Mouse (Mus musculus) CD4-positive, CD25-positive, alpha-beta regulatory T cell, adult 2 months (primary cell): Measurements from ENCODE around the gene Epo.

Experiments used
- DNase-seq: peaks from one replicate; pipeline ENCODE4 v3.0.0-alpha.2; 2012; ENCODE audit warnings: low read depth, low spot score

Epo gene

GRCm38 (mm10) chr5:137540991-137541390 is 7.9 kb upstream of the Epo start:
- no peak for DNase-seq

DNA sequence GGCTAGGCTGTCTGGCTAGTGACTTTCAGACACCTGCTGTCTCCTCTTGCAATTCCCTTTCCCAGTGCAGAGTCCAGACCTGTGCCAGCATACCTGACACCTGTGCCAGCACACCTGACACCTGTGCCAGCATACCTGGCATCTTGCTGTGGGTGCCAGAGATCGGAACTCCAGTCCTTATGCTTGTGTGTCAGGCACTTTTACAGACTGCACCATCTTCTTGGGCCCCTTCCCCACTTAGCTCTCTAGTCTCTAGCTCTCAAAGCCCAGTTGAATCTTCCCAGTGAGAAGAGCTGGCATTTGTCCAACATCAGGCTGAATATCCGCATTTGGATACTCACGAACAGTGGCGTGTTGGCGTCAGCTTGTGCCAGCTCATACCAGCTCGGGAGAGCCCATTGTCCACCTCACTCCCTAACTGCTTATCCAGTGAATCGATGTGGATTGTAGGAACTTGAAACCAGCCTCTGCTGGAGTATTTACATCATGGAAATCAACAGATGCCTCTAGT is 6.3 kb upstream of the Epo start:
- no peak for DNase-seq

DNA sequence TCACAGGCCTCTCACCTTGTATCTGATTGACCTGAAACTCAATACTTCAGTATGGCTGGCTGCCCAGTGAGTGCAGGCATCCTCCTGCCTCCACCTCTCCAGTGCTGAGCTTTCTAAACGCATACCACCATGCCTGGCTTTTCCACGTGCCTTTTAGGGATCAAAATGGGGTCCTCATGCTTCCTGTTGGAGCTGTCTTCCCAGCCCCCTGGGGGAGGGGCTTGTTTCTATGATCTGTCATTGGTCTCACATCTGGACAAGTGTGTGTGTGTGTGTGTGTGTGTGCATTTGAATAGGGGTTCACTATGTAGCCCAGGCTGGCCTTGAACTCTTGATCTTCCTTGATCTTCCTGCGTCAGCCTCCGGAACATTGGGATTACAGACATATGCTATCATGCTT is 4.4 kb upstream of the Epo start:
- DNase-seq: no peak

- DNase-seq: no peak
These were observed 2.3 kb upstream of the Epo start for GRCm38 (mm10) chr5:137535318-137535717.

DNA sequence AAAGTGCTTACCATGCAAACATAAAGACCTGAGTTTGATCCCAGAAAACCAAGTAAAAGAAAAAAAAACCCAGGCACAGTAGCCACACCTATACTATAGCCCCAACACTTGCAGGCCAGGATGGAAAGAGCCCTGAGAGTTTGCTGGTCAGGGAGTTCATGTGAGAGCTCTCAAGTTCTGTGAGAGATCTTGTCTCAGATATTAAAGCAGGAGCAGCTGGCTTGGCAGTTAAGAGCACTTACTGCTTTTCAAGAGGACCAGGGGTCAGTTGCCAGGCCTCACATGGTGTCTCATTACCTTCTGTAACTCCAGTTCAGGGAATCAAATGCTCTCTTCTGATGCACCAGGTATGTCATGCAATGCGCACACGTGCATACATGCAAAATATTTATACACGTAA is 1.7 kb upstream of the Epo start:
- DNase-seq: no peak

- no peak for DNase-seq
These were observed 280 bp downstream of the Epo start for GRCm38 (mm10) chr5:137532808-137533116.

- peak; percentile 35 for DNase-seq
These were observed 773 bp downstream of the Epo start for GRCm38 (mm10) chr5:137532131-137532807.

GRCm38 (mm10) chr5:137531414-137532130 is 1.5 kb downstream of the Epo start:
- peak; percentile 58 for DNase-seq

GRCm38 (mm10) chr5:137530588-137531413 is 2.2 kb downstream of the Epo start:
- DNase-seq: peak; percentile 84

GRCm38 (mm10) chr5:137530075-137530474 is 3.0 kb downstream of the Epo start:
- DNase-seq: no peak

- DNase-seq: no peak
These were observed 3.6 kb downstream of the Epo start for GRCm38 (mm10) chr5:137529221-137529995.

- no peak for DNase-seq
These were observed 4.6 kb downstream of the Epo start for GRCm38 (mm10) chr5:137528247-137528968.

DNA sequence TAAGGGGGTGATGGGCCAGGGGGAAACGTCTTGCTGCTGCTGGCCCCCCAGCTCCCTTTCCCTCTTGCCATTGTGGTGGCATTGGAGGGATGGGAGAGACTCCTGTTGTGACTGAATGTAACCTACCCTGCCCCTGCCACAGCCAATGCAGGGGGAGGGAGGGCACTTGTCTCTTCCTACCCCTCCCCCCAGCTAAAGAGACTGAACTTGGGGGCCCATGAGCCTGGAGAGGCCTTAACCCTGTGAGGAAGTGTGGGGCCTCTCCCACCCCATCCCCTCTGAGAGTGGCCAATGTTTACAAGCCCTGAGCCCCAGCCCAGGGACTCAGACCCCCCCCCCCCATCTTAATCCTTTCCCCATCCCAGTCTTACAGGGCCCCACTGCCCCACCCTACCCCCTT is 5.6 kb downstream of the Epo start:
- DNase-seq: no peak

GRCm38 (mm10) chr5:137526192-137526936 is 6.7 kb downstream of the Epo start:
- DNase-seq: peak; percentile 55

DNA sequence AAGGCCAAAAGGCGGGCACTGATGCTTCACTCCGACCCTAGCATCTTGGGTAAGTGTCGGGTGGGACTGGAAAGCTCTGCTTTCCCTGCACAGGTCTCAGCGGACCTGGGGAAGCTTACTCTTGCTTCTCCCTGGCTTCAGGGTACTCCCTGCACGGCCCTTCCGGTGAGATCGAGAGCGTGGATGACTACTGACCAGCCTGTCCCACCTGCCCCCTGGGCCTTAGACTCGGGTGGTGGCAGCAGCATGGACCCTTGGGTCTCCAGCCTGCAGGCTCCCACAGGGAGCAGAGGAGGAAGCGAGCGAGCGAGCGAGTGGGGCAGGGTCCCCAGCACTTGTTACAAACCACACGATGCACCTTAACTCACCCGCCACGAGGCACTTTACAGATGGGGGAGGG is 7.5 kb downstream of the Epo start:
- no peak for DNase-seq

GRCm38 (mm10) chr5:137524671-137525070 is 8.4 kb downstream of the Epo start:
- DNase-seq: no peak

- no peak for DNase-seq
These were observed 8.9 kb downstream of the Epo start for GRCm38 (mm10) chr5:137524251-137524515.

GRCm38 (mm10) chr5:137523396-137524250 is 9.4 kb downstream of the Epo start:
- DNase-seq: no peak

DNA sequence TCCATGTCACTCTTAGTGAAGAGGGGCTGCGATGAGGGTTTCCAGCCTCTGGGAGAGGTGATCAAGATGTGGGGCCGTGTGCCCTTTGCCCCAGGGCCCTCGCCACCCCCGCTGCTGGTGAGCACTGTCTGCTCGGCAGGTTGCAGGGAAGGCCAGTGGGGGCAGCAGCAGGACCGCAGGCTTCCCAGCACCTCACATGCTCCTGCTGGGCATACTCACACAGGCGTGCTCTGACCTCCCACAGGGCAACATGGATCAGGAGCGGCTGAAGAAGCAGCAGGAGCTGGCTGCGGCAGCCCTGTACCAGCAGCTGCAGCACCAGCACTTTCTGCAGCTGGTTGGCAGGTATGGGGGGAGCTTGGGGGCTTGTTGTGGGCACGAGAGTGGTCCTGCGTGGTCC is 10.3 kb downstream of the Epo start:
- no peak for DNase-seq

- DNase-seq: no peak
These were observed 11.2 kb downstream of the Epo start for GRCm38 (mm10) chr5:137521861-137522260.
